Mouse (Mus musculus) heart, adult 2 months (tissue): ENCODE data around the gene Cntnap1.

Source experiments
- CTCF ChIP-seq: fragments of 200-600 bp; IDR thresholded peaks from 2 replicates; pipeline ENCODE4 v1.8.1; 2022; ENCODE audit warnings: antibody characterized with exemption, mild to moderate bottlenecking, moderate library complexity
- EP300 ChIP-seq: fragments of 200-500 bp; IDR thresholded peaks from 2 replicates; pipeline ENCODE4 v1.6.1; 2011; ENCODE audit warnings: low read depth, low read length, control low read depth; ENCODE audit not compliant: insufficient read depth
- POLR2A ChIP-seq: fragments of 200-500 bp; IDR thresholded peaks from 2 replicates; pipeline ENCODE4 v1.6.1; 2011; ENCODE audit warnings: mild to moderate bottlenecking, low read depth, low read length, control low read depth; ENCODE audit not compliant: insufficient read depth

GRCm38 (mm10) chr11:101166357-101166756, 4.0 kb upstream of the Cntnap1 start:
- no peak for TF ChIP-seq POLR2A
- TF ChIP-seq CTCF = no peak
- no peak for TF ChIP-seq EP300
